Mouse (Mus musculus): ENCODE data around the gene Spata4. TPM values are rescaled to one million over a fixed set of nuclear protein-coding genes. Genes with fewer than 3 reads are reported as not detected.
"Not testable (repeated sequence)": the region's sequence is repeated elsewhere in the genome, so short reads cannot be mapped to it uniquely, and the experiment has no call there.

The Spata4 gene
- polyA plus RNA-seq, 1 experiment from 2014 or later, result 0.22 TPM

- H3K27ac ChIP-seq (replicated peaks), result no peak overlapping the region
- no peak overlapping the region for H3K4me3 ChIP-seq
- no peak for ATAC-seq (replicated peaks)
- H3K9me3 ChIP-seq, result no peaks in the 10 kb centered on the region
- no peaks in the 10 kb centered on the region for H3K27me3 ChIP-seq
- no peaks in the 10 kb centered on the region for H3K36me3 ChIP-seq
- no peak overlapping the region for H3K4me2 ChIP-seq (replicated peaks)
- WGBS, result 86% methylated on average over 2 of the region's 2 CpGs
- no peak overlapping the region for H3K9ac ChIP-seq (replicated peaks)
- peaks cover 15% of the 10 kb centered on the region for H3K4me1 ChIP-seq
Measured at GRCm38 (mm10) chr8:54597386-54597785, 3.2 kb upstream of the Spata4 start.

- 88% methylated on average over 4 of the region's 4 CpGs for WGBS
- H3K27ac ChIP-seq (replicated peaks), result no peak overlapping the region
- peaks cover 8% of the 10 kb centered on the region for H3K4me1 ChIP-seq
- ATAC-seq (replicated peaks), result no peak
- no peak overlapping the region for H3K4me3 ChIP-seq
- no peaks in the 10 kb centered on the region for H3K9me3 ChIP-seq
- H3K4me2 ChIP-seq (replicated peaks), result no peak overlapping the region
- no peak overlapping the region for H3K9ac ChIP-seq (replicated peaks)
- H3K27me3 ChIP-seq, result no peaks in the 10 kb centered on the region
- H3K36me3 ChIP-seq, result no peaks in the 10 kb centered on the region
Measured at GRCm38 (mm10) chr8:54603440-54603839, 2.9 kb downstream of the Spata4 start.

GRCm38 (mm10) chr8:54609336-54609735, 8.8 kb downstream of the Spata4 start:
- WGBS, result 96% methylated on average over 2 of the region's 2 CpGs
- no peak overlapping the region for H3K4me3 ChIP-seq
- no peaks in the 10 kb centered on the region for H3K36me3 ChIP-seq
- no peaks in the 10 kb centered on the region for H3K9me3 ChIP-seq
- no peak overlapping the region for H3K4me2 ChIP-seq (replicated peaks)
- no peaks in the 10 kb centered on the region for H3K4me1 ChIP-seq
- H3K9ac ChIP-seq (replicated peaks), result no peak overlapping the region
- H3K27me3 ChIP-seq, result no peaks in the 10 kb centered on the region
- no peak for ATAC-seq (replicated peaks)
- no peak overlapping the region for H3K27ac ChIP-seq (replicated peaks)

- Histone ChIP-seq H3K4me2 (replicated peaks) (no peak overlapping the region), H3K27ac (replicated peaks) (no peak overlapping the region), H3K9ac (replicated peaks) (no peak overlapping the region), H3K4me1 (no peaks in the 10 kb centered on the region), H3K4me3 (no peak overlapping the region), H3K9me3 (no peaks in the 10 kb centered on the region), H3K27me3 (no peaks in the 10 kb centered on the region), H3K36me3 (no peaks in the 10 kb centered on the region)
- ATAC-seq (replicated peaks), result no peak
- 78% methylated on average over 4 of the region's 4 CpGs for WGBS
Measured at GRCm38 (mm10) chr8:54610238-54610637, 9.7 kb downstream of the Spata4 start.

- H3K4me2 ChIP-seq (replicated peaks); H3K4me1 ChIP-seq; H3K27me3 ChIP-seq; H3K4me3 ChIP-seq; H3K36me3 ChIP-seq; H3K27ac ChIP-seq (replicated peaks); ATAC-seq (replicated peaks); H3K9me3 ChIP-seq; H3K9ac ChIP-seq (replicated peaks): not testable (repeated sequence)
- WGBS, result 91% methylated on average over 17 of the region's 17 CpGs
Measured at GRCm38 (mm10) chr8:54616710-54617109, 16.1 kb downstream of the Spata4 start.

- H3K27me3 ChIP-seq, result no peaks in the 10 kb centered on the region
- H3K36me3 ChIP-seq, result no peaks in the 10 kb centered on the region
- no peak overlapping the region for H3K4me3 ChIP-seq
- no peak overlapping the region for H3K4me2 ChIP-seq (replicated peaks)
- no peak overlapping the region for H3K9ac ChIP-seq (replicated peaks)
- H3K9me3 ChIP-seq, result no peaks in the 10 kb centered on the region
- WGBS, result 43% methylated on average over 4 of the region's 4 CpGs
- ATAC-seq (replicated peaks), result no peak
- H3K4me1 ChIP-seq, result no peaks in the 10 kb centered on the region
- H3K27ac ChIP-seq (replicated peaks), result no peak overlapping the region
Measured at GRCm38 (mm10) chr8:54638634-54639033, 38.1 kb downstream of the Spata4 start.

Other genes with a start within 250 kb of the Spata4 start
- 6.1 and 7.7 TPM in 2 replicates for gene Asb5, start 71.2 kb upstream of the Spata4 start, polyA plus RNA-seq (2015; fragmentation: Nextera tagmentation; extraction: Ambion mirVana)
- gene Spcs3, start 70.8 kb upstream of the Spata4 start, polyA plus RNA-seq (2015; fragmentation: Nextera tagmentation; extraction: Ambion mirVana), result 58.9 and 60.6 TPM in 2 replicates